Mouse (Mus musculus) mouse trophoblast stem cell (cell line): ENCODE data around the gene Htr6.

ENCODE experiments used
- in situ Hi-C, 2 experiments: fragments of 300-500 bp; cut with MseI, MboI; formaldehyde crosslinking; loops; 2 replicates in 1 of 2; 3 replicates in 1 of 2; pipeline ENCODE4 v1.15.1; 2025

Htr6 gene

GRCm38 (mm10) chr4:139075041-139075711 lies at the start of gene Htr6:
TSS of gene Htr6 (minus strand) at chr4:139075570.
- in situ Hi-C loops: no loop called here

DNA sequence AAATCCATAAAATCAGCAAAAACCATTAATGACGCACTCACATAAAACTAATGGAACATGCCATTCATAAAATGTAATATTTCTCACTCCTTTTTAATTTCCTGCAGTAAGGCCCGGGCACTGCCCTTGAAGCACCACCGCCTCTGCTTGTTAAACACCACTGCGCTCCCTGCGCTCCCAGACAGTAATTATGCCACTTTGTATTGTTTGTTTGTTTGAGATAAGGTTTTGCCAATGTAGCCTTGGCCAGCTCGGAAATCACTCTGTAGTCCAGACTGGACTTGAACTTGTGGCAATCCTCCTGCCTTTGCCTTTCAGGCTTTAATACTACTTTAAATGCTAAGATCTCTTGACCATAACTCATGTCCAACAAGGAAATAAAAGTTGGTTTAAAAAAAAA lies 49.6 kb upstream of the Htr6 start:
- in situ Hi-C loops: no loop called here

DNA sequence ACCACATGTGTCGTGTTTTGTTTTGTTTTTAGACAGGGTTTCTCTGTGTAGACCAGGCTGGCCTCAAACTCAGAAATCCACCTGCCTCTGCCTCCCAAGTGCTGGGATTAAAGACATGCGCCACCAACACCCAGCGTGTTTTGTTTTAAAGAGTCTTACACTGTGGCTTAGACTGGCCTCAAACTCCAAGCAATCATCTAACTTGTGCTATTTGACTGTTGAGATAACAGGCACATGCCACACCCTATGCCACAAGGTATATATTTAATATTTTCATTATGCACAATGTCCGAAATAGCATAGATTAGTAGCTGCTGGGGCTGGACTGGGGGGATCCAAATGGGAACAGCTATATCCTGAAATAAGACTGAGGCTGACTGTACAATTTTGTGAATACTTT lies 47.2 kb upstream of the Htr6 start:
- in situ Hi-C loops: no loop called here

DNA sequence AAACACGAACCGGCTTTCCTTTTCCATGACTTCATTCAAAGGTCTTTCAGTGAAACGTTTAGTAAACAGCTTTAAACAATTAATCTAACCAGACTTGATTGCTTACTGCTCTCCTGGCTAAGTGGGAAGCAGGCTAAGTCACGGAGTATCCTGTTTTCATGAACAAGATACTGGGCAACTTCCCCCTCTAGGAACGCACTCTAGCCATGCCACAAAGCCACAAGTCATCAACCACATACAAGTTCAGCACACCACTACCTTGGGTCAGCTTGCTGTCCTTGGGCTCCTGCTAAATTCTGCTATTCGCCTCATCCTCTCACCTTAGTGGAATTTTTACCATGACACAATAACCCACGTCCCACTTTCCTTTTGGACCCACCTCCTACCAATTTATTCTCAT lies 45.6 kb upstream of the Htr6 start:
- in situ Hi-C loops: no loop called here

GRCm38 (mm10) chr4:139120281-139120814 lies 45.0 kb upstream of the Htr6 start:
- in situ Hi-C loops: no loop called here

GRCm38 (mm10) chr4:139116356-139117063 lies 41.1 kb upstream of the Htr6 start:
- in situ Hi-C loops: no loop called here

GRCm38 (mm10) chr4:139115721-139116120 lies 40.4 kb upstream of the Htr6 start:
- in situ Hi-C loops: no loop called here

DNA sequence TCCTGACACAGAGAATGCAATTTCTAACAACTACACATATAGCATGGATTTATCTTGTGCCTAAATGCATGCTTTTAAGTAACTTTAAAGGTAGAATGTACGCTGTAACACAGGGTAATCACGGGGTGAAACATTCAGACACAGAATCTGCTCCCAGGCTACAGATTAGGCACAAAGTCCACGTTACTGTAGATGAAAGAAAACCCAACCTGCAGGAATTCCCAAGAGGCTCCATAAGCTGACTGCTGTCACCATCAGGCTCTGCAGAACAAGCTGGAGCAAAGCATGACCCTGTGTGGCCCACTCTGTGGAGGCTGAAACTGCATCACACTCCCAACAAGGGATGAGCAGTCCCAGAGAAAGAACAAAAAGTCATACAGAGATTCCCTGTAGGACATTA lies 37.1 kb upstream of the Htr6 start:
- in situ Hi-C loops: no loop called here

DNA sequence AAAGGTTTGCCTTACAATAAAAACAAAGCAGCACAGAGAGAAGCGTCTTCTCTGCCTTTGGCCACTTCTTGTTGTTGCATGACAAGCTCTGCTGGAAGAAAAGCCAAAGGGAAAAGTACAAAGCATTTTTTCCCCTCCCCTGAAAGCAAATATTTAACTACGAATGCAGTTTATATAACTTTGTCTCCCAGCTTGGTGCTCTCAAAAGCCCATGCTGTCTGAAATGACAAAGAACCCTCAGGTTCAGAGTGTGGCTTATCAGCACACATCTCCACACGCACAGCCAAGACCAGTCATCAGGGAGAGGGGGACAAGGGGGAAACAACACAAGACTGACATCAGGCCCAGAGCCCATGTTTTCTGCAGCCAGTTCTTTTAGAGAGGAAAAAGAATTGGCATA lies 36.1 kb upstream of the Htr6 start:
- in situ Hi-C loops: no loop called here

DNA sequence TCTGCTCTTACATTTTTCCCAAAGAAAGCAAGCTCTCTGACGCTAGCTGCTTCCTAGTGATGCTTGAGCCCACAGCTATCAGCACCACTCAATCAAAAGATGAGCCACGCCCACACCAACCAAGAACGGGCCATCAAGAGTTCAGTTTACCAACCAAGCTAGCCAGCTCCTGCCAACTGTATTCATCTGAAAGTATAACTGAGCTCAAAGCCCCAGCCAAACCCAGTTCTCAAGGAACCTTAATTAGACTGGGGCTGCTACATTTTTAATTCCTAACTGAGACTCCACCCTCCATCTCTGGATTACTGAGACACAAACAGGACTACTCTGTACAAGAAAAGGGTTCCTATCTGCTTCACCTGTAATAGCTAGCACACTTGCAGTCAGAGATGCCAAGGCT lies 35.5 kb upstream of the Htr6 start:
- in situ Hi-C loops: no loop called here

DNA sequence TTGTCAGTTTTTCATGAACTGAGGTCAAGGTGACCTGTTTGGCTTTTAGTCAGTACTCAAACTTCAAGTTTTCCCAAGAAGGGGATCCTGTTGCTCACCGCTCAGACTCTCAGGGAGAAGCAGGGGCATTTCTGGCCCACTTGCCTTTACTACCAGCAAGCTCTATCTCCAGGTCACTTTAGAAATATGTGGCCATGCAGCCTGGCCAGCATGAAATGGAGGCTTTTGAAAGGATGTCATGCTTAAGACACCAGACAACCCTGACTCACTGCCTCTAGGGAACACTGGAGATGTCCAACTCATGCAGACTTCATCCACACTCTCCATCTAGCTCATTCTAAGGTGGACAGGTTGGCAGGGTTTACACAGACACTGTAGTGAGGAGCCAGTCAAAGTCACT lies 30.1 kb upstream of the Htr6 start:
- in situ Hi-C loops: no loop called here

GRCm38 (mm10) chr4:139101546-139101945 lies 26.2 kb upstream of the Htr6 start:
- in situ Hi-C loops: no loop called here

DNA sequence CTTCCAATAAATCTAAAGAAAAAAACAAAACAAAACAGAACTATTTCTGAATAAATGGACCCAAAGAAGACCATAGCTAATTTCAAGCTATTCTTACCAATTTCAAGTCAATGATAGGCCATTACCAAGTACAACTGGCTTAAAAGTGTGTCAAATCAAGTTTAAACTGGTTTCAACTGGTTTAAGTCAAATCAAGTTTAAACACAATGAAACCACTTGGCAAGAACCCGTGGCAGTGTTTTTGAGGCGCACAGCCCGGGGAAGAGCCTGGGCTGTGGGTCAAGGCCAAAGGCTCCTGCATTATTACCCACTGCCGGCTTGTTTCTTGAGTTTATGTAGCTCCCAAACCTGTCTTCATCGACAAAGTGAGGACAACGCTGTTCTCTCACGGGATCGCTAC lies 25.0 kb upstream of the Htr6 start:
- in situ Hi-C loops: no loop called here

- in situ Hi-C loops: no loop called here
Measured at GRCm38 (mm10) chr4:139096201-139096600, 20.8 kb upstream of the Htr6 start.

DNA sequence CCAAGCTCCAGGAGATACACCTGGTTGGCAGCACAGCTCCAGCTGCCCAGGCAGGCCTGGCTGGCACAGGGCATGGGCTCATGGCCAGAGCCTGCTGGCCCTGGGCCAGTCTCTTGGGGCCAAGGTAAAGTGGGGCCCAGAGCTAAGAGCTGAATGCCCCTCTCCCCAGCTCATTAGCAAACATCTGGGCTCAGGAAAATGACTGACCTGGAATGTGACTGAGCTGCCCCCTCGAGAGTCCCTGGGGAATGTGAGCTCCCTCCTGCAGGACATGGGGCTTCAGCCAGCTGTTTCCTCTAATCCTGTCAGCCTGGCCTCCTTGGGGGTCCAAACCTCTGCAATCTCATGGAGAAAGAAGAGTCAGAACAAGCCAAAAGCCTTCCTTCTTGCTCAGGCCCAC lies 20.0 kb upstream of the Htr6 start:
- in situ Hi-C loops: no loop called here

- in situ Hi-C loops: no loop called here
Measured at GRCm38 (mm10) chr4:139093196-139093530, 17.8 kb upstream of the Htr6 start.

GRCm38 (mm10) chr4:139092356-139093195 lies 17.2 kb upstream of the Htr6 start, which contains the start of gene Nbl1:
TSS of gene Nbl1 (minus strand) at chr4:139092993.
- in situ Hi-C loops: no loop called here

- in situ Hi-C loops: no loop called here
Measured at GRCm38 (mm10) chr4:139091478-139092355, 16.3 kb upstream of the Htr6 start.

DNA sequence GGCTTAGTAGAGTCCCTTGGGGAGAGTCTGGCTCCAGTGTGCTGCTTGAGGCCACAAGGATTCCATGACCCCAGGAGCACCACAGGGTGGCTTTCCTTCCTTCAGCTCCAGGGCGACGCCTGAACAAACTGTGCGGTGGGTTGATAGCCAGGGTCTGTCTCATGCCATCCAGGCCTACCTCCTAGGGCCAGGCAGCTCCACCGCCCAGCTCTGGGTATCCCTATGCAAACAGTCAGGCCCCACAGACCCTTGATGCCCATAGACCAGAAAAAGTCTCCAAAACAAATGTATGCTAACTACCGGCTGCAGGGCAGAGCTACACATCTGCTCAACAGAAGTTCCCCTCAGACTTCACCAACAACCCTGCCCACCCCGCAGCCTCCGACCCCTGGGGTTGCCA lies 15.7 kb upstream of the Htr6 start:
- in situ Hi-C loops: no loop called here

- in situ Hi-C loops: no loop called here
Measured at GRCm38 (mm10) chr4:139090303-139090940, 15.1 kb upstream of the Htr6 start.
